Mouse (Mus musculus) c-Kit-negative CD71-positive TER-119-positive erythroid progenitor cells, embryonic 14.5 days (primary cell): ENCODE results near the gene Clec4a4.
"Not testable (repeated sequence)": the region's sequence is repeated elsewhere in the genome, so short reads cannot be mapped to it uniquely, and the experiment has no call there.

Source experiments
- DNase-seq: peaks from one replicate; pipeline ENCODE4 v3.0.0-alpha.2; 2013; ENCODE audit warnings: low read depth, low spot score

Clec4a4 gene

DNA sequence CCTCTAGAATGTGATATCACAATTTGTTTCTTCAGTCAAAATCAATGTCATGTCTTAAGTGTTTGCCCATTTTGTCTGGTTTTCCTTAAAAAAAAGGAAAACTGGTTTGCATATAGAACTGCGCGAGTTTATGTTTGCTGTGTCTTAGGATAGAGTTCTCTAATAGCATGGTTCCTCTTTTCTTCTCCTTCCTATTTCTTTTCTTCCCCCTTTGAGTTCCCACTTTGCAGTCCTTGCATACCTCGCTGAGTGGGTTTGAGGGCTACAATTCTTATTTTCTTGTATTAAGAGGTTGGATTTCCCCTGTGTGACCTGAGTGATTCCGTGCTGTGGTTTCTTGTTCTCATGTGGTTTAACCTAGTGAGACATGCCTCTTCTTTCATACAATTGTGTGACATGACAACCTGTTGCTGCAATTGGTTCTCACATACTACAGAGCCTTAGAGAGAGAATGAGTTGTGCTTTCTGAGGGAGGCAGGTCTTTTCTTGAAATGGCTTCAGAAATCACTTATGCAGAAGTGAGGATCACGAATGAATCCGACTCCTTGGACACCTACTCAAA, at the start of gene Clec4a4:
Gene Clec4a4 (plus strand): TSS at position 492 of the 562 bp plus-strand sequence.
- DNase-seq = no peak

GRCm38 (mm10) chr6:122946760-122947159, 43.4 kb upstream of the Clec4a4 start:
- no peak for DNase-seq

DNA sequence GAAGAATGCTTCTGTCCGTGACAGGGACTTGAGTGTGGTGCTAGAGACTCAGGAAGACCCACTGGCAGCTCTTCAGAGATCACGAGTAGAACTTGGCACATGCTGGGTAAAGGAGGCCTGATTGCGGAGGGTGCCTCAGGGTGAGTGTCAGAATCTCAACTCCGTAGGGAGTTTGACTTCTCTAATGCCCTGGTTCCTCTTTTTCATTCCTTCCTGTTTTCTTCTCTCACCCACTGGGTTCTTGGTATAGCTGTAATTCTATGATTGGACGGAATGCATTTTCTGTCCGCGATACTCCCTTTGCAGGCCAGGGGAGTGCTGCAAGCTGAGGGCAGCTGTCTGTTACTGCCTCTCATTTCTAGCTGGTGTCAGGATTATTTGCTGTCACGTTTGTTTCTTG, 37.8 kb upstream of the Clec4a4 start, which contains the start of gene Clec4a3:
Gene Clec4a3 (plus strand): TSS at position 115 of the 400 bp plus-strand sequence.
- DNase-seq = no peak

GRCm38 (mm10) chr6:122964562-122964961, 25.6 kb upstream of the Clec4a4 start:
- DNase-seq = no peak

GRCm38 (mm10) chr6:122969048-122969447, 21.1 kb upstream of the Clec4a4 start:
- DNase-seq = no peak

- not testable (repeated sequence) for DNase-seq
Observed at GRCm38 (mm10) chr6:123004696-123005095, 14.5 kb downstream of the Clec4a4 start.

- DNase-seq = no peak
Observed at GRCm38 (mm10) chr6:123005591-123005990, 15.4 kb downstream of the Clec4a4 start.

DNA sequence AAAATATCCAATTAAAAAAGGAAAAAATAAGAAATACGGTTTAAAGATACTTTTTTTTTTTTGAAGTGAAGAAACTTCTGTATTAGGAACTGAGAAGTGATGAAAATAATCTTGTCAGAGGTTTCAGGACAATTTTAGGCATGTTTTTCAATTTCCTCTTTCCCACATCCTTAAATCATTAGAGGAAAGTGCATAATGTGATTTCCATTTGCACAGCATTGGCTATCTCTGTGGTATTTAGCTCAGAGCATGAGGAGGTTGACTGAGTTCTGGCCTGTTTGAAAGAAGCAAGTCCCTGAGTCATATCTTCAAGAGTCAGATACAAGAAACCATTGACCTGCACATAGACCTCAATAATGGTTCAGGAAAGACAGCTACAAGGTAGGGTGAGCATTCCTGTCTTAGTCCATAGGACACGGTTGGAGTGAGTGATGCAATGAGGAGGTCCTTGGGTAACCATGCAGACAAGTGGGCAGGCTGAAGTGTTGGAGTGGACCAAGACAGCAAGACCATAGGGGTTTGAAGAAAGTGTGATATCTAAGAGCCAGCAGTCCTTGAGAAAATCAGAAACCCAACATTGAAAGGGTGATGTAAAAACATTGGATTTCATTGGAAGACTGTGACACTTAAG, 59.7 kb downstream of the Clec4a4 start, which contains the start of gene Clec4b1:
Gene Clec4b1 (plus strand): TSS at position 221 of the 631 bp plus-strand sequence.
- no peak for DNase-seq
